ENCODE assay signal across 7 mouse cellular contexts in the genomic region with DNA sequence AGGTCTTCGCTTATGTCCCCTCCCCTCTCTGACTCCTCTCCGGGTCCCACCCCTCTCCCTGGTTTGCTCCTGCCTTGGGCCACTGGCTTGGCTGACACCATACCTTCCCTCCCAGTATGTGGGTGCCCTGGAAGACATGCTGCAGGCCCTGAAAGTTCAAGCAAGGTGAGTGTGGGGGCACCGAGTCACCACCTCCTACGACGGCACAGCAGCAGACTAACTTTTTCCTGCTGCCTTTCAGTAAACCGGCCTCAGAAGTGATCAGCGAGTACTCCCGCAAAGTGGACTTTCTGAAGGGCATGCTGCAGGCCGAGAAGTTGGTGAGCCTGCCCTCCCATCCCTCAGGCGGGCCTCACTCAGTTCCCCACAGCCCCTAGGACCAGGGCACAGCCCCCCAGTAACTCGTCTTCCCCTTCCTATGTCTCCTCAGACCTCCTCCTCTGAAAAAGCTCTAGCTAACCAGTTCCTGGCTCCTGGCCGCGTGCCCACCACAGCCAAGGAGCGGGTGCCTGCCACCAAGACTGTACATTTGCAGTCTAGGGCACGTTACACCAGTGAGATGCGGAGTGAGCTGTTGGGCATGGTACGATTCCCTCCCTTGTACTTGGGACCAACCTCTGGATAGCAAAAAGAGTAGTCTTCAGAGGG. TPM values are rescaled to one million over a fixed set of nuclear protein-coding genes. Genes with fewer than 3 reads are reported as not detected.
DNase-seq lines count a peak whose midpoint lies in the region; ATAC-seq lines count a peak whose summit lies in the region.

No protein-coding gene starts in this region.

- no peak for DNase-seq in lung, adult 18-20 months
- DNase-seq in embryonic facial prominence, embryonic 10.5 days (ENCODE audit: low spot score) = no peak
- DNase-seq in hindbrain, embryonic 14.5 days (ENCODE audit: low spot score) = no peak
- DNase-seq in left cerebral cortex, adult 9 months (ENCODE audit: low spot score in 2 of 2) = no peak
- DNase-seq in gastrocnemius, postnatal 25 days = no peak

- H3K4me2 ChIP-seq in lung, embryonic 16.5 days (ENCODE audit: low read depth, low read length) = peak overlapping the region; percentile 77
- H3K4me2 ChIP-seq in hindbrain, embryonic 14.5 days (replicated peaks) = peak overlapping the region; percentile 65
- peak overlapping the region; percentile 73 for H3K4me2 ChIP-seq in midbrain, embryonic 13.5 days (replicated peaks)

- H3K27ac ChIP-seq in lung, embryonic 16.5 days (ENCODE audit: low read length) = peak overlapping the region; percentile 85
- H3K27ac ChIP-seq in embryonic facial prominence, embryonic 10.5 days (replicated peaks) = peak overlapping the region; percentile 92
- H3K27ac ChIP-seq in hindbrain, embryonic 14.5 days = peak overlapping the region; percentile 96
- H3K27ac ChIP-seq in midbrain, embryonic 13.5 days = peak overlapping the region; percentile 91

- H3K27me3 ChIP-seq in lung, embryonic 16.5 days (ENCODE audit: control insufficient read depth, insufficient read depth, low read depth, low read length) = no peaks in the 10 kb centered on the region
- no peaks in the 10 kb centered on the region for H3K27me3 ChIP-seq in embryonic facial prominence, embryonic 10.5 days (replicated peaks; ENCODE audit: low read depth, poor library complexity, severe bottlenecking)
- no peaks in the 10 kb centered on the region for H3K27me3 ChIP-seq in hindbrain, embryonic 14.5 days (ENCODE audit: control insufficient read depth, insufficient read depth, low read length)
- no peaks in the 10 kb centered on the region for H3K27me3 ChIP-seq in midbrain, embryonic 13.5 days

- peaks cover 8% of the 10 kb centered on the region for H3K36me3 ChIP-seq in lung, embryonic 16.5 days (ENCODE audit: control insufficient read depth, insufficient read depth, low read length)
- H3K36me3 ChIP-seq in embryonic facial prominence, embryonic 10.5 days (replicated peaks) = peaks cover 18% of the 10 kb centered on the region
- peaks cover 14% of the 10 kb centered on the region for H3K36me3 ChIP-seq in hindbrain, embryonic 14.5 days (replicated peaks; ENCODE audit: control insufficient read depth, insufficient read depth)
- H3K36me3 ChIP-seq in midbrain, embryonic 13.5 days = peaks cover 9% of the 10 kb centered on the region

- H3K9ac ChIP-seq in lung, embryonic 16.5 days (ENCODE audit: low read length) = peak overlapping the region; percentile 71
- H3K9ac ChIP-seq in hindbrain, embryonic 14.5 days = peak overlapping the region; percentile 73
- H3K9ac ChIP-seq in midbrain, embryonic 13.5 days (replicated peaks) = peak overlapping the region; percentile 65

- no peaks in the 10 kb centered on the region for H3K9me3 ChIP-seq in lung, embryonic 16.5 days (ENCODE audit: control insufficient read depth, low read length)
- no peaks in the 10 kb centered on the region for H3K9me3 ChIP-seq in embryonic facial prominence, embryonic 10.5 days
- no peaks in the 10 kb centered on the region for H3K9me3 ChIP-seq in hindbrain, embryonic 14.5 days (ENCODE audit: control insufficient read depth, low read length)
- no peaks in the 10 kb centered on the region for H3K9me3 ChIP-seq in midbrain, embryonic 13.5 days

- peaks cover 11% of the 10 kb centered on the region for H3K4me1 ChIP-seq in lung, embryonic 16.5 days (replicated peaks; ENCODE audit: control insufficient read depth, insufficient read depth, low read length)
- peaks cover 26% of the 10 kb centered on the region for H3K4me1 ChIP-seq in embryonic facial prominence, embryonic 10.5 days
- H3K4me1 ChIP-seq in hindbrain, embryonic 14.5 days (replicated peaks; ENCODE audit: control insufficient read depth, insufficient read depth, low read length) = peaks cover 21% of the 10 kb centered on the region
- peaks cover 26% of the 10 kb centered on the region for H3K4me1 ChIP-seq in midbrain, embryonic 13.5 days (replicated peaks)

- 35% methylated on average over 17 of the region's 17 CpGs for WGBS in lung, embryonic 16.5 days
- 57% methylated on average over 17 of the region's 17 CpGs for WGBS in embryonic facial prominence, embryonic 10.5 days
- 49% methylated on average over 17 of the region's 17 CpGs for WGBS in hindbrain, embryonic 14.5 days
- WGBS in midbrain, embryonic 13.5 days = 53% methylated on average over 17 of the region's 17 CpGs

- peak overlapping the region; percentile 67 for H3K4me3 ChIP-seq in lung, embryonic 16.5 days (ENCODE audit: low read length)
- peak overlapping the region; percentile 77 for H3K4me3 ChIP-seq in embryonic facial prominence, embryonic 10.5 days
- H3K4me3 ChIP-seq in hindbrain, embryonic 14.5 days (replicated peaks; ENCODE audit: low read length) = peak overlapping the region; percentile 60
- H3K4me3 ChIP-seq in midbrain, embryonic 13.5 days (replicated peaks) = peak overlapping the region; percentile 64

- no peak for ATAC-seq in lung, embryonic 16.5 days (ENCODE audit: low read depth)
- ATAC-seq in hindbrain, embryonic 14.5 days (ENCODE audit: low FRiP score) = no peak
- peak; percentile 8; the same call in 1 of the 2 replicates for ATAC-seq in midbrain, embryonic 13.5 days

RNA-seq across cellular contexts. Expression of gene Use1, which starts 1.0 kb away (rescaled TPM):
- 95.6 and 101 TPM in 2 replicates for polyA plus RNA-seq in lung, embryonic 16.5 days (2015; fragmentation: Nextera tagmentation; extraction: Ambion mirVana)
- polyA plus RNA-seq in embryonic facial prominence, embryonic 10.5 days (2016; fragmentation: Nextera tagmentation; extraction: Ambion mirVana) = 83.1 and 84.3 TPM in 2 replicates
- polyA plus RNA-seq in hindbrain, embryonic 14.5 days (2014; fragmentation: Nextera tagmentation; extraction: Ambion mirVana) = 112 and 126 TPM in 2 replicates
- 108 and 109 TPM in 2 replicates for polyA plus RNA-seq in midbrain, embryonic 13.5 days (2015; fragmentation: Nextera tagmentation; extraction: Ambion mirVana)
- total RNA-seq in gastrocnemius, postnatal 25 days (2021) = 10 to 100 TPM; 84.5 to 94.4 TPM

RNA-seq across cellular contexts. Expression of gene Ocel1, which starts 3.4 kb away (rescaled TPM):
- 5.9 and 6.3 TPM in 2 replicates for polyA plus RNA-seq in lung, embryonic 16.5 days (2015; fragmentation: Nextera tagmentation; extraction: Ambion mirVana)
- polyA plus RNA-seq in embryonic facial prominence, embryonic 10.5 days (2016; fragmentation: Nextera tagmentation; extraction: Ambion mirVana) = 4.0 and 5.0 TPM in 2 replicates
- 4.8 and 5.0 TPM in 2 replicates for polyA plus RNA-seq in hindbrain, embryonic 14.5 days (2014; fragmentation: Nextera tagmentation; extraction: Ambion mirVana)
- 4.9 and 5.3 TPM in 2 replicates for polyA plus RNA-seq in midbrain, embryonic 13.5 days (2015; fragmentation: Nextera tagmentation; extraction: Ambion mirVana)
- total RNA-seq in gastrocnemius, postnatal 25 days (2021) = 1 to 10 TPM; 6.9 to 8.0 TPM

RNA-seq across cellular contexts. Expression of gene Nr2f6, which starts 14.1 kb away (rescaled TPM):
- polyA plus RNA-seq in lung, embryonic 16.5 days (2015; fragmentation: Nextera tagmentation; extraction: Ambion mirVana) = 36.2 and 39.9 TPM in 2 replicates
- 63.6 and 78.0 TPM in 2 replicates for polyA plus RNA-seq in embryonic facial prominence, embryonic 10.5 days (2016; fragmentation: Nextera tagmentation; extraction: Ambion mirVana)
- 35.9 and 37.5 TPM in 2 replicates for polyA plus RNA-seq in hindbrain, embryonic 14.5 days (2014; fragmentation: Nextera tagmentation; extraction: Ambion mirVana)
- polyA plus RNA-seq in midbrain, embryonic 13.5 days (2015; fragmentation: Nextera tagmentation; extraction: Ambion mirVana) = 17.0 and 21.7 TPM in 2 replicates
- total RNA-seq in gastrocnemius, postnatal 25 days (2021) = 10 to 100 TPM; 21.6 to 21.7 TPM

RNA-seq across cellular contexts. Expression of gene Ushbp1, which starts 27.9 kb away (rescaled TPM):
- polyA plus RNA-seq in lung, embryonic 16.5 days (2015; fragmentation: Nextera tagmentation; extraction: Ambion mirVana) = 37.3 and 40.7 TPM in 2 replicates
- polyA plus RNA-seq in embryonic facial prominence, embryonic 10.5 days (2016; fragmentation: Nextera tagmentation; extraction: Ambion mirVana) = 5.4 and 5.5 TPM in 2 replicates
- polyA plus RNA-seq in hindbrain, embryonic 14.5 days (2014; fragmentation: Nextera tagmentation; extraction: Ambion mirVana) = 4.7 and 6.0 TPM in 2 replicates
- polyA plus RNA-seq in midbrain, embryonic 13.5 days (2015; fragmentation: Nextera tagmentation; extraction: Ambion mirVana) = 4.8 and 5.4 TPM in 2 replicates
- 1 to 10 TPM; 5.5 to 9.9 TPM for total RNA-seq in gastrocnemius, postnatal 25 days (2021)

RNA-seq across cellular contexts. Expression of gene Babam1, which starts 29.0 kb away (rescaled TPM):
- 96.9 and 108 TPM in 2 replicates for polyA plus RNA-seq in lung, embryonic 16.5 days (2015; fragmentation: Nextera tagmentation; extraction: Ambion mirVana)
- polyA plus RNA-seq in embryonic facial prominence, embryonic 10.5 days (2016; fragmentation: Nextera tagmentation; extraction: Ambion mirVana) = 109 and 110 TPM in 2 replicates
- polyA plus RNA-seq in hindbrain, embryonic 14.5 days (2014; fragmentation: Nextera tagmentation; extraction: Ambion mirVana) = 88.2 and 89.7 TPM in 2 replicates
- 83.7 and 96.9 TPM in 2 replicates for polyA plus RNA-seq in midbrain, embryonic 13.5 days (2015; fragmentation: Nextera tagmentation; extraction: Ambion mirVana)
- 10 to 100 TPM; 59.2 to 71.2 TPM for total RNA-seq in gastrocnemius, postnatal 25 days (2021)
